Mouse (Mus musculus): ENCODE measurements around the gene Prelid3b. TPM values are rescaled to one million over a fixed set of nuclear protein-coding genes. Genes with fewer than 3 reads are reported as not detected.

The Prelid3b gene
- polyA plus RNA-seq, 1 experiment from 2014 or later: 122 TPM

DNA sequence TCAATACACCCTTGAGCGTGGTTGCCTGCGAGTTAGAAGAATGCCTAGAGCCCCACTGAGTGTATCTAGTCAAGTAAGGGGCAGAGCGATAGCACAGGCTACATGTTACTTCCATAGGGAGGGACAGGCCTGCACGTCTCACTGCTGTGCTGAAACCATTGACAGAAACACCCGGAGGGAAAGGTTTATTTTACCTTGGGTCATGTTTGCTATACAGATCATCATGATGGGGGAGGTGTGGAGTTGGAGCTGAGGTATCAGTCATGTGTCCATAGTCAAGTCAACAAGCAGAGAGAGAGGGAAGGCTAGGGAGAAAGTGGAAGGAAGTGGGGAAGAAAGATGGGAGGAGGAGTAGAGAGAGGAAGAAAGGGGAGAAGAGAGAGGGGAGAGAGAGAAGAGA lies 14.1 kb upstream of the Prelid3b start:
- H3K27me3 ChIP-seq (ENCODE audit: insufficient read depth, poor library complexity, severe bottlenecking): no peaks in the 10 kb centered on the region
- no peak for DNase-seq (ENCODE audit: low spot score)
- H3K4me3 ChIP-seq: no peak overlapping the region
- H3K4me1 ChIP-seq (replicated peaks): no peaks in the 10 kb centered on the region
- no peaks in the 10 kb centered on the region for H3K9me3 ChIP-seq
- 84% methylated on average over 5 of the region's 5 CpGs for WGBS
- no peaks in the 10 kb centered on the region for H3K36me3 ChIP-seq
- no peak overlapping the region for H3K27ac ChIP-seq

DNA sequence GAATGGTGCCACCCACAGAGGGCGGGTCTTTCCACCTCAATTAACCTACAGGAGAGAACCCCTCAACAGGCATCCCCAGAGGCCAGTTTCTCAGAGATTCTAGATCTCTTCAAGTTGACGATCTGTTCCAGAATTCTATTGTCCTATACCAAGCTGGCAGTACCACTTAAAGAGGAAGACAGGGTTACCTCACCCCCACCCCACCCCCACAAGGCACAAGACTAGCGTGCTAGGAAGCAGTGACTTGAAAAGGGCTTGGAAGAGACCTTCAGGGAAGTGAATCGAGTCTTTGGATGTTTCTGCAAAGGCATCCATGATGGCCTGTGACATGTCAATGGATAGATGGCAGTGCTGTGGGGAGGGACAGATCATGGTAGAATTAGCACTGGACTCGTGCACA lies 5.9 kb upstream of the Prelid3b start:
- peaks cover 1% of the 10 kb centered on the region for H3K4me1 ChIP-seq (replicated peaks)
- no peaks in the 10 kb centered on the region for H3K36me3 ChIP-seq
- no peaks in the 10 kb centered on the region for H3K9me3 ChIP-seq
- H3K27ac ChIP-seq: no peak overlapping the region
- DNase-seq (ENCODE audit: low spot score): no peak
- H3K27me3 ChIP-seq (ENCODE audit: insufficient read depth, poor library complexity, severe bottlenecking): no peaks in the 10 kb centered on the region
- 75% methylated on average over 5 of the region's 5 CpGs for WGBS
- no peak overlapping the region for H3K4me3 ChIP-seq

DNA sequence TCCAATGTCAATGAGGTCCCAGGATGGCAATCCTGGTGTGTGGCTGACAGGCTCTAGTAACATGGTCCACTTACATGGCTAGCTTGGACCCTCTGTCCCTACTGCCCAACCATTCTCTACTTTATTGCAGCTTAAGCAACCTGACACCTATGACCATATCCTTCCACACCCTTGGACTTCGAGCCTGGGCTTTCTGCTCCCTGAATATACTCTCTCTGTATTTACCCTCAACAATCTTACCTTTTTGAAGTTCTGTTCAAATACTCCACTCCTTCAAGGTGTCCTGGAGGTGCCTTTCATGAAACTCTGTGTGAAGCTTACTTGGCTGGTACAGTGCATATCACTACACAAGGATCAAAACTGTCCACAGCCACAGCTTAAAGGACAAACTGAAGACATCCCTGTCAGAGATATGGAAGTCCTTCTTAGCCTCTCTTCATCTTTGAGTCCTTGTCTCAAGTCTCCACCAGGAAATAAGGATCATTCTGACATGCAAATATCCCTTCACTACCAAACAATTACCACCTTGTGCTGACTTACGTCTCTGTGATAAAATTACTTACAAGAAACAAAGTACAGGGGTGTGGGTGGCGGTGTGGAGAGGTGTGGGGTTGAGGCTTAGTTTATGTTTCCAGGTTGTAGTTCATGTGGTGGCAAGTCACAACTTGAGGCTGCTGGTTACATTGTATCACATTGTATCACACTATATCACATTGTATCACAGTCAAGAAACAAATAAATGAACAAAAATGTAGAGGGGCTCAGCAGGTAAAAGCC lies 4.8 kb upstream of the Prelid3b start:
- Histone ChIP-seq H3K4me1 (replicated peaks) (peaks cover 10% of the 10 kb centered on the region), H3K27me3 (ENCODE audit: insufficient read depth, poor library complexity, severe bottlenecking) (no peaks in the 10 kb centered on the region), H3K36me3 (no peaks in the 10 kb centered on the region), H3K9me3 (no peaks in the 10 kb centered on the region), H3K27ac (no peak overlapping the region), H3K4me3 (no peak overlapping the region)
- WGBS: 86% methylated on average over 3 of the region's 3 CpGs
- DNase-seq (ENCODE audit: low spot score): no peak

DNA sequence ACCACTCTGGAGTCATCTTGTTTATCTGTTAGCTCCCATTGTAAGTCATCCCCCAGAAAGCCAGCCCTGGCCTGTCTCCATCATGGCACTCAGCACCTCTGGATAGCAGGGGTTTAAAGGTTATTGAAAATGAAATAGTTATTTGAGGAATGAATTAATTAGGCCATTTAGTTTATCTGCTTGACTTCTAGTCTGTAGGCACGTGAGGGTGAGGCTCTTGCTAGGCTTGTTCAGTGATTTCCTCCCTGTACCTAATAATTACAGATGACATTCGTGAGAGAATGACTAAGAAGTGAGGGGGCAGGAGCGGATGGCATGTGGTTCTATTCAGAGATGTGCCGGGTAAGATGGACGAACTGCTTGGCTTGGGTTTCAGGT lies 658 bp upstream of the Prelid3b start:
- H3K9me3 ChIP-seq: no peaks in the 10 kb centered on the region

DNA sequence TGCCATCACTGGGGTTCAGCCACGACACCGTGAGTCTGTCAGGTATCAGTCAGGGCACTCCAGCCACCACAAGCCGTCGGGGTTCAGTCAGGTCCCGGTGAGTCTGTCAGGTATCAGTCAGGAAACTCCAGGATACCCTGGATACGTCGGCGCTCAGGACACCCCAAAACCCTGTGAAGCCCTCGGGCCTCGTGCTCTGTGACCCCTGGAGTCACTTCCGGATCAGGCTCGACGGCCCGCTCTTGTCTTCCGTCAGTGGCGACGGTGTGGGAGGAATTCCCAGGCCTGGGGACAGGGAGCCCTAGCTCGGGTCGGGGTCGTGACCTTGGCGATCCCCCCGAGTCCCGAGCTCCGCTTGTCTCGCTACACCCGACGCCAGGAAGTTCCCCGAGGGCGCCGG lies 474 bp downstream of the Prelid3b start:
- Histone ChIP-seq H3K36me3 (peaks cover 43% of the 10 kb centered on the region), H3K4me1 (replicated peaks) (peaks cover 21% of the 10 kb centered on the region), H3K27me3 (ENCODE audit: insufficient read depth, poor library complexity, severe bottlenecking) (no peaks in the 10 kb centered on the region), H3K4me3 (peak overlapping the region; percentile 76), H3K27ac (peak overlapping the region; percentile 93), H3K9me3 (no peaks in the 10 kb centered on the region)
- no peak for DNase-seq (ENCODE audit: low spot score)
- 8% methylated on average over 30 of the region's 30 CpGs for WGBS

More for the DNA sequence above, 658 bp upstream of the Prelid3b start:
- Histone ChIP-seq H3K27me3 (ENCODE audit: insufficient read depth, poor library complexity, severe bottlenecking) (no peaks in the 10 kb centered on the region), H3K27ac (peak overlapping the region; percentile 93), H3K4me1 (replicated peaks) (peaks cover 21% of the 10 kb centered on the region), H3K36me3 (peaks cover 32% of the 10 kb centered on the region), H3K4me3 (peak overlapping the region; percentile 76)
- WGBS: 84% methylated on average over 5 of the region's 5 CpGs
- no peak for DNase-seq (ENCODE audit: low spot score)

DNA sequence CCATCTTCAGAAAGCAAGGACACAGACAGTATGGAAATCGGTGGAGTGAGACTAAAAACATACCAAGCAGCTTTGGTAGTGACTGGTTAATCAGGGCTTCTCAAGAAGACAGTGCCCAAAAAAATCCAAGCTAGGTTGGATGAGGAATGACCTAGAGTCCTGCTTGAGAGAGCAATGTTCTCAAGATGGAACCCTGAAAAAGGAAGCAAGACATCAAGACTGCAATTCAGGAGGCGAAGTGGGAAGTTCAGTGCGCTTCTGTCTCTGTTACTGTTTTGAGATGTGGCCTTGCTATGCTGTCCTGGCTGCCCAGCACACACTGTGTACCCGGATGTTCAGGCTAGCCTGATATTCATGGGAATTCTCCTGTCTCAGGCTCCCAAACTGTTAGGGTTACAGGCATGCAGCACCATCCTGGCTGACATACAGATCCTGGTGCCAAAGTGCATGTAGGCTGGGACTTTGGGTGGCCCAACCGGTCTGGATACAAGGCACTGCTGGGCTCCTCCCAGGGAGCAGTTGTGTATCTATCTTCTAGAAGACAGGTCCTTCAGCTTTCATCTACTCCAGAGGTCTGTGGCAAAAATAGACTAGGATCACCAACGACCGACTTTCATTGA lies 2.0 kb downstream of the Prelid3b start:
- H3K4me3 ChIP-seq: no peak overlapping the region
- H3K9me3 ChIP-seq: no peaks in the 10 kb centered on the region
- H3K27ac ChIP-seq: no peak overlapping the region
- WGBS: 95% methylated on average over 7 of the region's 7 CpGs
- H3K36me3 ChIP-seq: peaks cover 59% of the 10 kb centered on the region
- DNase-seq (ENCODE audit: low spot score): no peak
- no peaks in the 10 kb centered on the region for H3K27me3 ChIP-seq (ENCODE audit: insufficient read depth, poor library complexity, severe bottlenecking)
- H3K4me1 ChIP-seq (replicated peaks): peaks cover 21% of the 10 kb centered on the region

DNA sequence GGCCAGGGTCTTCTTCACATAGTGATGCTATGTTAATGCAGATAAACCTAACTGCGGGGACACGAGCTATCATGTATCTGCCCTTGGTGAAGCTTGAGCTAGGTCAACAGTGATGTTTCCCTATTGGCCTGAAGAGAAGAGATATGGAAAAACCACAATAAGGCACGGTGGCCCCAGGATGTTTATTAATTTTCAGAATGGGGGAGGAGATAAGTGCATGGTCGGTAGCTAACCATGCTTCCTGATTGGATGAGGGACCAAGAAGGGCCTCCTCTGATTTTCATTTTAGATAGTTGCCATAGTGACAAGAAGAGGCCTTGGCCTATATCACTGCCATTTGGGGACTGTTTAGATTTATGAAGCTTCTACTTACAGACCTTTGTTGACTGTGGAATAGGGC lies 2.5 kb downstream of the Prelid3b start:
- Histone ChIP-seq H3K9me3 (no peaks in the 10 kb centered on the region), H3K27ac (no peak overlapping the region), H3K4me1 (replicated peaks) (peaks cover 21% of the 10 kb centered on the region), H3K36me3 (peaks cover 64% of the 10 kb centered on the region), H3K27me3 (ENCODE audit: insufficient read depth, poor library complexity, severe bottlenecking) (no peaks in the 10 kb centered on the region), H3K4me3 (no peak overlapping the region)
- 90% methylated on average over 4 of the region's 4 CpGs for WGBS
- no peak for DNase-seq (ENCODE audit: low spot score)

DNA sequence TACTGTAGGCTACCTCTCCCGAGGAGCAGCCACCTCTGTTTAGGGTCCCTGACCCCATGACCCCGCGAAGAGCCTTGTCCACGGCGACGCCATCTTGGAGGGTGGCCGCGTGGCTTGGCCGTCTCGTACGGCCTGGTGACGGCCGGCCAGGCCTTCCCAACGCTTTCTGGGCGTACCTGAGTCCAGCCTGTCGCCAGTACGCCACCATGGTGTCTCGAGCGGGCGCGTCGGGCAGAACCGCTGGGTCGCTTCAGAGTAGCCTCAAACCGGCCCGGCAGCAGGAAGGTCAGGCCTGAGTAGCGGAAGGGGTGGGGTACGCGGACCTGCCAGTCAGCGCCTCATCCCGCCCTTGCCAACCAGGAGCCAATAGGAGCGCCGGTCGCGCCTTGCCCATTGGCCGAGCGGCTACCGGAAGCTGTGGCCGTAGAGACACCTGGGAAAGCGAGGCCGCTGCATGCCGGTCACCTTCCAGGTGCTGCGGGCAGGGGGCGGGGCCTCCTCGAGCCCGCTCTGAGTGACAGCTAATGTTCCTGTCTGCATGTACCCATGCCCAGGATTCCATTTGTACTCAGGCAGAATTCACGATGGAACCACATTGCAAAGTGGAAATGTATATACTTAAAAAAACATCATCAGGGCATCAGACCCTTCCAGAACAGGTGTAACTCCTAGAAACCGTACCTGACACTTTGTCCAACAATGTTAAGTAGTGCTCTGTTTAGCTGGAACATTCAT lies 8.9 kb downstream of the Prelid3b start, which contains the start of gene Atp5e:
Atp5e (minus strand) TSS at position 317 of the 735 bp plus-strand sequence.
- DNase-seq (ENCODE audit: low spot score): peak; percentile 96
- H3K36me3 ChIP-seq: peaks cover 73% of the 10 kb centered on the region
- H3K4me1 ChIP-seq (replicated peaks): peaks cover 20% of the 10 kb centered on the region
- H3K27ac ChIP-seq: peak within 1 kb of the TSS; percentile 98
- no peaks in the 10 kb centered on the region for H3K9me3 ChIP-seq
- peak within 1 kb of the TSS; percentile 82 for H3K4me3 ChIP-seq
- 3% methylated on average over 48 of the region's 48 CpGs for WGBS
- no peaks in the 10 kb centered on the region for H3K27me3 ChIP-seq (ENCODE audit: insufficient read depth, poor library complexity, severe bottlenecking)

DNA sequence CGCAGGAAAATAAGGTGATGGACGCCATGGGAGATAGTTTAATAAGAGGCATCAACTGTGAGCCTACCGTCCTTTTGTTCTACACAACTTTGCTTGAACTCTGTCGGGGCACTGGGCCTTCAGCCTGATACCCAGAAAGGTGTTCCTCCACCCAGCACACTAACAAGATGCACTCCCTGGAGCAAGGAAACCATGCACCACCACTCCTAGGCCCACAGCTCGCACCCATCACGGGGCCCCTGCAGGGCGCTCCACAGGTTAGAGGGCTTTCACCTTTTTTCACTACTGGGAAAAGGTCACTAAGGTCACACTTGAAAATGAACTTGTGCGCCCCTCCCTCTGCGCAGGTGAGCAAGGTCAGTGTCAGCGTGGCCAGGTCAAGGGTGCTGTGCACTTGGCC lies 9.5 kb downstream of the Prelid3b start:
- Histone ChIP-seq H3K36me3 (peaks cover 67% of the 10 kb centered on the region), H3K27ac (peak overlapping the region; percentile 98), H3K27me3 (ENCODE audit: insufficient read depth, poor library complexity, severe bottlenecking) (no peaks in the 10 kb centered on the region), H3K4me3 (peak overlapping the region; percentile 82), H3K9me3 (no peaks in the 10 kb centered on the region), H3K4me1 (replicated peaks) (peaks cover 24% of the 10 kb centered on the region)
- WGBS: 41% methylated on average over 10 of the region's 10 CpGs
- DNase-seq (ENCODE audit: low spot score): no peak

DNA sequence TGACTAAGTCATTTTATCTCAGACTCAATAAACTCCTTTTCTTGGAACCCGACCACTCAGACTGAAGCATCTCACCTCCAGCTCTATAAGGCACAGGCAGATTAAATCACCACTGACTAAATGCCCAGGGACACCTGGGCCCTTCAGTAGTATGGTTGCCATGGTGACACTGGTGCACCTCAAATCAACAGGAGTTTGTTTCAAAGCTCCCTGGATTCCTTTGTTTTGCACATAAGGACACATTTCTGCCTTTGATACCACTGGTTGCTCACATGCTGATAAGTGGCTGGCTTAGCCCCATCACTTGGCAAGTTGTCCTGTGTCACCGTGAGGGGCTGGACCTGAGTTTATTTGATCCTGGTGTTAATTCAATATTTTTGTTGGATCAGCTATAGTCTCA lies 13.5 kb downstream of the Prelid3b start:
- DNase-seq (ENCODE audit: low spot score): no peak
- H3K27me3 ChIP-seq (ENCODE audit: insufficient read depth, poor library complexity, severe bottlenecking): no peaks in the 10 kb centered on the region
- H3K27ac ChIP-seq: no peak overlapping the region
- peaks cover 37% of the 10 kb centered on the region for H3K4me1 ChIP-seq (replicated peaks)
- WGBS: 75% methylated on average over 2 of the region's 2 CpGs
- no peaks in the 10 kb centered on the region for H3K9me3 ChIP-seq
- peaks cover 30% of the 10 kb centered on the region for H3K36me3 ChIP-seq
- no peak overlapping the region for H3K4me3 ChIP-seq

DNA sequence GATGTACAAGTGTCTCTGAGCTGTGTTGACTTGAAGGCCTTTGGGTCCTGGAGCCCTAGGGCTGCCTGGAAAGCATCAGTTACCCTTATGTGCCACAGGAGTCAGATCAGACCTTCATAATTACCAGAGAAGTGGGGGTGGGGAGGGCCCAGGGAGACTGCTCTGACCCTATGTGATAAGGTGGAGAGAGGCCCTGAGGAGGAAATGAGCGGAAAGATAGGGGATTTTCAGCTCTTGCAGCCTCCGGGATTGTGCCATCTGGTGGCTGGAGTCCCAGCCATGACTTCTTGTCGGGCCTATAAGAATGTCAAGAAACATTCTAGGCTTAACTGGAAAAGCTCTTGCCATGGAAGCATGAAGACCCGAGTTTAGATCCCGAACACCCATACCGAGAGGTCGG lies 19.2 kb downstream of the Prelid3b start:
- DNase-seq (ENCODE audit: low spot score): no peak
- Histone ChIP-seq H3K9me3 (no peaks in the 10 kb centered on the region), H3K36me3 (no peaks in the 10 kb centered on the region), H3K27me3 (ENCODE audit: insufficient read depth, poor library complexity, severe bottlenecking) (no peaks in the 10 kb centered on the region), H3K27ac (no peak overlapping the region), H3K4me3 (no peak overlapping the region), H3K4me1 (replicated peaks) (peaks cover 16% of the 10 kb centered on the region)
- 77% methylated on average over 7 of the region's 7 CpGs for WGBS

DNA sequence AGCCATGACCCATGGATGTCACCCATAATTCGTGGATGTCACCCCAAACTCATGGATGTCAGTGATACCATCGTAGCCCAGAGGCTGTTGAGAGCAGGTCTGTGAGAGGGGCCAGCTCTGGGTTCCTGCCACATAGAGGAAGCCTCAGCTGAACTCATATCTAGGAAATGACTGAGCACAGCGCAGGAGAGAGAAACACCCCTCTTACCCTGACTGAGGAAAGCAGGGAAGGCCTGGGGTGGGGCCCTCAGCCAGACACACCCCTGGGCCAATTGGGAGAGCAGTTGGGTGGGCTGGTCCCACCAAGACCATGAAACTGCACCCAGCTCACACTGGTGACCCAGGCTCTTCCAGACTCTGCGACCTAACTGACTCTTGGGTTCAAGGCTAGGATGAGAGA lies 22.5 kb downstream of the Prelid3b start, which contains the start of gene Tubb1:
Tubb1 (plus strand) TSS at position 343 of the 400 bp plus-strand sequence.
- Histone ChIP-seq H3K27ac (no peak within 1 kb of the TSS), H3K27me3 (ENCODE audit: insufficient read depth, poor library complexity, severe bottlenecking) (no peaks in the 10 kb centered on the region), H3K4me3 (no peak within 1 kb of the TSS), H3K36me3 (no peaks in the 10 kb centered on the region), H3K4me1 (replicated peaks) (peaks cover 16% of the 10 kb centered on the region), H3K9me3 (no peaks in the 10 kb centered on the region)
- 75% methylated on average over 4 of the region's 4 CpGs for WGBS
- no peak for DNase-seq (ENCODE audit: low spot score)

DNA sequence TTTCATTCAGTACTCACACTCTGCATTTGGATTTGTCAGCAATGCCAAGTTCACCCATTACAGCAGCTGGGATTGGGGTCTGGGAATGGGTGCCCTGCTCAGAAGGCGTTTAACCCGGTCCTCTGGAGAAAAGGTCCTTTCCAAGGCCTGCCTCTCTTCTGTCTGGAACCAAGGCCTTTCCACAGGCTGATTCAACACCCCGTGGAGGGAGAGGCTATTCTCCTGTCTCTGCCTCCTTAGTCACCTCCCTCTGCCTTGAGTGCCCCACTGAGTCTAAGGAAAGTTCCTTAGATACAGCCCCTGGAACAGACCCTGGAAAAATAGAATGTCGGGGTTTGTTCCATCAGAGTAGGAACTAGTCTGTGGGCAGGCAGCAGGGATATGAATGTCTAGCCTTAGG lies 24.5 kb downstream of the Prelid3b start:
- no peaks in the 10 kb centered on the region for H3K9me3 ChIP-seq
- H3K36me3 ChIP-seq: no peaks in the 10 kb centered on the region
- no peak overlapping the region for H3K4me3 ChIP-seq
- no peak for DNase-seq (ENCODE audit: low spot score)
- WGBS: 85% methylated on average over 4 of the region's 4 CpGs
- no peaks in the 10 kb centered on the region for H3K27me3 ChIP-seq (ENCODE audit: insufficient read depth, poor library complexity, severe bottlenecking)
- H3K4me1 ChIP-seq (replicated peaks): peaks cover 15% of the 10 kb centered on the region
- H3K27ac ChIP-seq: no peak overlapping the region
